Mouse (Mus musculus) C2C12 (cell line): ENCODE measurements around the gene Senp2.

Experiments
- CEBPB ChIP-seq: IDR thresholded peaks from one replicate; pipeline ENCODE4 v1.6.1; 2011; ENCODE audit warnings: low read depth, mild to moderate bottlenecking, control low read depth, moderate library complexity
- CTCF ChIP-seq: IDR thresholded peaks from one replicate; pipeline ENCODE4 v1.5.1; 2011; ENCODE audit not compliant: control insufficient read depth, insufficient read depth, insufficient read length
- MYOD1 ChIP-seq: IDR thresholded peaks from one replicate; pipeline ENCODE4 v1.6.1; 2011; ENCODE audit warnings: low read depth; ENCODE audit not compliant: control insufficient read depth, insufficient read length
- MYOG ChIP-seq: IDR thresholded peaks from one replicate; pipeline ENCODE4 v1.6.1; 2011; ENCODE audit not compliant: control insufficient read depth, insufficient read length; ENCODE audit errors: extremely low read depth
- USF1 ChIP-seq: IDR thresholded peaks from one replicate; pipeline ENCODE4 v1.6.1; 2011; ENCODE audit warnings: low read depth, mild to moderate bottlenecking, control low read depth, moderate library complexity

DNA sequence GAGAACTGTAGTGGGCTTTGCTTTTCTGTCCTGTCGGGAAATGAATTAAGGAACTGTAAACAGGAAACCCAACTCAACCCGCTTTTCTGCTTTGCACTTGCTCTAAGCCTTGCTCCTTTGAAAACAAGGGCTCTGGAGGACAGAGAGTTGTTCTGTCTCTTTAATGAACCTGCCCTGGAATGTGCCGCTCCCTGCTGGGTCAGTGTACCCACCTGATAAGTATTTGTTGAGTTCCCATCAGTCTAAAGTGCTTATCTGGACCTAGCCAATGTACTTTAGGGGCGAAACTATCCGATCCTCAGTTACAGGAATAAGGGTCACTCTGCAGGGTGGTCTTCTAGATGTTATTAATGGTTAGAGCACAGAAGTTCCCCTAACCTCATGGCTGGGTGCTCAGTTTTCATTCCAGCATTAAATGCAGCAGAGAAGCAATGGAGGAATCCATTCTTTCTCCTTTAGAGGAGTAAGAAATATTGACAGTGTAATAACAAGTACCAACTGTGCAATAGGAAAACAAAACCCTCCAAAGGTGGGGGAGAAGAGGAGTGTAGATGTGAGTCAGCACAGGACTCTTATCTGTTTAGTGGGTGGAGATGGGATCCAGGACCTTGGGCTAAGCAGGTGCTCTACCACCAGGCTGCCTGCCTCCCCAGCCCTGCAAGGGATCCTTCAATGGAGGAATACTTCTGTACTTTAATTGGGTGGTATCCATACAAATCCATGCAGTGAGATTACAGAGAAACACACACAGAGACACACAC, 12.2 kb upstream of the Senp2 start:
- no peak for TF ChIP-seq CTCF
- no peak for TF ChIP-seq MYOD1
- no peak for TF ChIP-seq USF1
- no peak for TF ChIP-seq CEBPB
- TF ChIP-seq MYOG, result no peak
